In the genomic region with DNA sequence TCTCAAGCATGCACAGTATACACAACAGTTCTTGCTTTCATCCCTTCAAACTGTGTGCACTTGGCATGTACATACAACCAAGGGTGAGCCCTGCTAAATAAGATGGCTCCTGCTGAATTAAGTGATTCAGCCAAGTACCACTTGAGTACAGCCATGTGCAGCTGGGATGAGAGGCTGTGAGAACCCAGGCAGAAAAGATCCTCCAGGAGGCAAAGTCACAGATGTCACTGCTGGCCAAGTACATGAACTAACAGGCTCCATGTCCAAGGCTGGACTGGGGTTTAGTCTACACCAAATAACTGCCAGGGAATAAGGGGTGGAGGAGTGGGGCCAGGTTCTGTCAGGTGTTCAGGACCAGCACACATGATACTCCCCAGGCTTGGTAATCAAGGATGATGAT, we compare ENCODE assay signal across 17 mouse cellular contexts. TPM values are rescaled to one million over a fixed set of nuclear protein-coding genes. Genes with fewer than 3 reads are reported as not detected.
A peak's percentile ranks its signal among the peaks of the same experiment; 100 is the strongest.
DNase-seq lines count a peak whose midpoint lies in the region; ATAC-seq and TF ChIP-seq lines count a peak whose summit lies in the region.
"Had no signal": no experiment of that assay in that cellular context is flagged by ENCODE, and none has a peak within 500 bp of the region (broad histone marks: within the 10 kb centered on the region; RNA-seq: fewer than 3 reads in every experiment).

No protein-coding gene starts in this region.

- H3K36me3 ChIP-seq in heart, embryonic 11.5 days (ENCODE audit: control insufficient read depth, insufficient read depth, low read length), result peaks cover 13% of the 10 kb centered on the region; the same call in 1 of the 2 replicates
- H3K36me3 ChIP-seq in intestine, embryonic 16.5 days (ENCODE audit: control insufficient read depth, insufficient read depth, low read length), result peaks cover 21% of the 10 kb centered on the region
- H3K36me3 ChIP-seq in intestine, postnatal 0 days (ENCODE audit: control insufficient read depth, insufficient read depth), result peaks cover 62% of the 10 kb centered on the region

- no peak overlapping the region for H3K4me3 ChIP-seq in heart, embryonic 11.5 days (ENCODE audit: low read depth, low read length)
- no peak overlapping the region for H3K4me3 ChIP-seq in intestine, embryonic 16.5 days (ENCODE audit: low read length)
- H3K4me3 ChIP-seq in intestine, postnatal 0 days (ENCODE audit: low read depth, low read length), result no peak overlapping the region
- H3K4me3 ChIP-seq: embryonic facial prominence, embryonic 10.5 days; embryonic facial prominence, embryonic 12.5 days; forebrain, embryonic 13.5 days; forebrain, embryonic 15.5 days had no signal

- H3K27me3 ChIP-seq in heart, embryonic 11.5 days (ENCODE audit: control insufficient read depth, insufficient read depth, low read length), result no peaks in the 10 kb centered on the region
- no peaks in the 10 kb centered on the region for H3K27me3 ChIP-seq in intestine, embryonic 16.5 days (replicated peaks; ENCODE audit: control insufficient read depth, insufficient read depth, low read length)
- H3K27me3 ChIP-seq in intestine, postnatal 0 days (replicated peaks; ENCODE audit: control insufficient read depth, insufficient read depth, low read length), result no peaks in the 10 kb centered on the region
- H3K27me3 ChIP-seq: embryonic facial prominence, embryonic 12.5 days; forebrain, embryonic 13.5 days; forebrain, embryonic 15.5 days had no signal

- ATAC-seq in heart, embryonic 11.5 days (replicated peaks; ENCODE audit: insufficient number of reproducible peaks, low FRiP score, low TSS enrichment), result no peak
- ATAC-seq in intestine, embryonic 16.5 days, result 0 out of 2 replicates have a peak, but pooled peaks have one; percentile 20
- ATAC-seq in intestine, postnatal 0 days, result no peak
- ATAC-seq: forebrain, embryonic 13.5 days; forebrain, embryonic 15.5 days; forebrain, postnatal 0 days had no signal

- no peaks in the 10 kb centered on the region for H3K4me1 ChIP-seq in heart, embryonic 11.5 days (ENCODE audit: control insufficient read depth, insufficient read depth, low read length)
- no peaks in the 10 kb centered on the region for H3K4me1 ChIP-seq in intestine, embryonic 16.5 days (ENCODE audit: control insufficient read depth, insufficient read depth, low read length)
- H3K4me1 ChIP-seq in intestine, postnatal 0 days (replicated peaks; ENCODE audit: control insufficient read depth, insufficient read depth, low read length), result no peaks in the 10 kb centered on the region
- H3K4me1 ChIP-seq: embryonic facial prominence, embryonic 10.5 days; embryonic facial prominence, embryonic 12.5 days; forebrain, embryonic 13.5 days; forebrain, embryonic 15.5 days had no signal

- no peak overlapping the region for H3K9ac ChIP-seq in heart, embryonic 11.5 days (ENCODE audit: low read depth, low read length)
- H3K9ac ChIP-seq in intestine, embryonic 16.5 days (ENCODE audit: low read depth, low read length), result no peak overlapping the region
- no peak overlapping the region for H3K9ac ChIP-seq in intestine, postnatal 0 days (ENCODE audit: low read depth, low read length)
- H3K9ac ChIP-seq: embryonic facial prominence, embryonic 12.5 days; forebrain, embryonic 13.5 days; forebrain, embryonic 15.5 days; forebrain, postnatal 0 days had no signal

- TF ChIP-seq CTCF in intestine, postnatal 0 days (IDR thresholded peaks at IDR 0.05; ENCODE audit: low read depth), result no peak

- peak; percentile 82 for DNase-seq in heart, adult 11 months
- DNase-seq in kidney, postnatal 25 days, result no peak
- DNase-seq: adrenal gland, adult 2 months; adrenal gland, postnatal 10 days; adrenal gland, postnatal 25 days; cerebellum, adult 18-20 months; cerebellum, adult 8-10 months; cerebellum, adult 9-11 months; cerebellum, postnatal 25 days; forebrain, postnatal 0 days had no signal

- H3K4me2 ChIP-seq in heart, embryonic 11.5 days, result no peak overlapping the region
- no peak overlapping the region for H3K4me2 ChIP-seq in intestine, embryonic 16.5 days (ENCODE audit: low read depth, low read length)
- H3K4me2 ChIP-seq in intestine, postnatal 0 days (replicated peaks; ENCODE audit: low read depth), result no peak overlapping the region
- H3K4me2 ChIP-seq: embryonic facial prominence, embryonic 12.5 days; forebrain, embryonic 13.5 days; forebrain, embryonic 15.5 days had no signal

- H3K27ac ChIP-seq in heart, embryonic 11.5 days (ENCODE audit: low read depth, low read length), result no peak overlapping the region
- no peak overlapping the region for H3K27ac ChIP-seq in intestine, embryonic 16.5 days (ENCODE audit: low read length)
- no peak overlapping the region for H3K27ac ChIP-seq in intestine, postnatal 0 days (ENCODE audit: low read depth, low read length)
- H3K27ac ChIP-seq: embryonic facial prominence, embryonic 10.5 days; embryonic facial prominence, embryonic 12.5 days; forebrain, embryonic 13.5 days; forebrain, embryonic 15.5 days had no signal

- no peaks in the 10 kb centered on the region for H3K9me3 ChIP-seq in heart, embryonic 11.5 days (replicated peaks; ENCODE audit: control insufficient read depth, low read length)
- H3K9me3 ChIP-seq in intestine, embryonic 16.5 days (ENCODE audit: control insufficient read depth, low read length), result no peaks in the 10 kb centered on the region
- no peaks in the 10 kb centered on the region for H3K9me3 ChIP-seq in intestine, postnatal 0 days (ENCODE audit: control insufficient read depth)
- H3K9me3 ChIP-seq: embryonic facial prominence, embryonic 10.5 days; embryonic facial prominence, embryonic 12.5 days; forebrain, embryonic 13.5 days; forebrain, embryonic 15.5 days had no signal

RNA-seq across cellular contexts. Expression of a gene that starts 40.4 kb away (rescaled TPM):
- 10.9 and 21.7 TPM in 2 replicates for polyA plus RNA-seq in heart, embryonic 11.5 days (2014; fragmentation: Nextera tagmentation; extraction: Ambion mirVana)
- 9.6 and 10.1 TPM in 2 replicates for polyA plus RNA-seq in intestine, embryonic 16.5 days (2015; fragmentation: Nextera tagmentation; extraction: Ambion mirVana)
- polyA plus RNA-seq in intestine, postnatal 0 days (2015; fragmentation: Nextera tagmentation; extraction: Ambion mirVana), result 8.1 and 8.6 TPM in 2 replicates

RNA-seq across cellular contexts. Expression of a gene that starts 48.3 kb away (rescaled TPM):
- 36.1 and 38.5 TPM in 2 replicates for polyA plus RNA-seq in heart, embryonic 11.5 days (2014; fragmentation: Nextera tagmentation; extraction: Ambion mirVana)
- polyA plus RNA-seq in intestine, embryonic 16.5 days (2015; fragmentation: Nextera tagmentation; extraction: Ambion mirVana), result 24.9 and 25.2 TPM in 2 replicates
- polyA plus RNA-seq in intestine, postnatal 0 days (2015; fragmentation: Nextera tagmentation; extraction: Ambion mirVana), result 11.2 and 11.7 TPM in 2 replicates

RNA-seq across cellular contexts. Expression of a gene that starts 48.7 kb away (rescaled TPM):
- polyA plus RNA-seq in heart, embryonic 11.5 days (2014; fragmentation: Nextera tagmentation; extraction: Ambion mirVana), result 4,523 and 4,948 TPM in 2 replicates
- 3,551 and 3,599 TPM in 2 replicates for polyA plus RNA-seq in intestine, embryonic 16.5 days (2015; fragmentation: Nextera tagmentation; extraction: Ambion mirVana)
- polyA plus RNA-seq in intestine, postnatal 0 days (2015; fragmentation: Nextera tagmentation; extraction: Ambion mirVana), result 2,460 and 2,644 TPM in 2 replicates
